Mouse (Mus musculus): ENCODE data around the gene Ppm1l.

- TF ChIP-seq POLR2A (IDR thresholded peaks at IDR 0.05; ENCODE audit: insufficient read length, low read depth), result no peak
- TF ChIP-seq TCF12 (IDR thresholded peaks at IDR 0.05; ENCODE audit: insufficient read depth, poor library complexity, severe bottlenecking), result no peak
- no peak for TF ChIP-seq USF1 (IDR thresholded peaks at IDR 0.05; ENCODE audit: low read depth)
Observed at GRCm38 (mm10) chr3:69575577-69575976, 258.9 kb downstream of the Ppm1l start.

Data from myocyte (in vitro differentiated cells).